Mouse (Mus musculus) liver, adult 2 months (tissue): ENCODE data around the gene Col2a1.

Source experiments
- CTCF ChIP-seq: fragments of 200-500 bp; IDR thresholded peaks from 2 replicates; pipeline ENCODE4 v1.5.1; 2011; ENCODE audit warnings: low read depth, low read length, control low read depth
- POLR2A ChIP-seq: fragments of 200-500 bp; IDR thresholded peaks from 2 replicates; pipeline ENCODE4 v1.6.1; 2011; ENCODE audit warnings: low read length, control low read depth; ENCODE audit not compliant: insufficient read depth; ENCODE audit errors: extremely low read depth

GRCm38 (mm10) chr15:98048918-98049700, 44.6 kb upstream of the Col2a1 start:
- TF ChIP-seq POLR2A (no peak), CTCF (no peak)
